Mouse (Mus musculus): Measurements from ENCODE around the gene Il34. TPM values are rescaled to one million over a fixed set of nuclear protein-coding genes. Genes with fewer than 3 reads are reported as not detected.

Il34 gene
- 0.18 and 0.36 TPM in 2 replicates for polyA plus RNA-seq (2014; fragmentation: Nextera tagmentation; extraction: Ambion mirVana)

DNA sequence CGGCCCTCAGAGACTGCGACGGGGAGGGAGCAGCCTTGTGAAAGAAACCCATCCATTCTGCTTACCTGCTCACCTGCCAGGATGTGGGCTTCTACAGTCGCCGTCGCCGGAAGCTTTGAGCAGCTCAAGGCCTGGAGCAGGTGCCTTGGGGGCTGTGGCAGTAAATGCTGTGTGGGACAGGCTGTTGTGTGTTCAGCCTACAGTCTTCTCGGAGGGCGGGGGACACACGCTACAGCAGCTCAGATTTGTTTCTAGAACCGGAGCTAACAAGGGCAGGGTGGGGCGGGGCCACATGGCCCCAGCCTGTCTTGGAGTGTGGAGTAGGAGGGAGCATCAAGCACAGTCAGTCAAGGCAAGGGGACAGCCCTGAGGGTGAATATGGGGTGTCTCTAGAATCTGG lies at the start of gene Il34:
Il34 (minus strand) TSS at position 256 of the 400 bp plus-strand sequence.
- Histone ChIP-seq H3K36me3 (ENCODE audit: control insufficient read depth, insufficient read depth, low read length) (peaks cover 13% of the 10 kb centered on the region), H3K4me3 (ENCODE audit: low read depth, low read length) (no peak within 1 kb of the TSS), H3K9ac (ENCODE audit: low read depth, low read length) (no peak within 1 kb of the TSS), H3K27me3 (replicated peaks; ENCODE audit: control insufficient read depth, insufficient read depth, low read length) (no peaks in the 10 kb centered on the region), H3K27ac (ENCODE audit: low read depth, low read length) (no peak within 1 kb of the TSS), H3K9me3 (ENCODE audit: control insufficient read depth, low read length) (no peaks in the 10 kb centered on the region), H3K4me1 (replicated peaks; ENCODE audit: control insufficient read depth, insufficient read depth, low read length) (no peaks in the 10 kb centered on the region), H3K4me2 (no peak within 1 kb of the TSS)
- DNase-seq (ENCODE audit: low spot score) (no peak), ATAC-seq (replicated peaks; ENCODE audit: low FRiP score) (no peak)
- 34% methylated on average over 12 of the region's 12 CpGs for WGBS

DNA sequence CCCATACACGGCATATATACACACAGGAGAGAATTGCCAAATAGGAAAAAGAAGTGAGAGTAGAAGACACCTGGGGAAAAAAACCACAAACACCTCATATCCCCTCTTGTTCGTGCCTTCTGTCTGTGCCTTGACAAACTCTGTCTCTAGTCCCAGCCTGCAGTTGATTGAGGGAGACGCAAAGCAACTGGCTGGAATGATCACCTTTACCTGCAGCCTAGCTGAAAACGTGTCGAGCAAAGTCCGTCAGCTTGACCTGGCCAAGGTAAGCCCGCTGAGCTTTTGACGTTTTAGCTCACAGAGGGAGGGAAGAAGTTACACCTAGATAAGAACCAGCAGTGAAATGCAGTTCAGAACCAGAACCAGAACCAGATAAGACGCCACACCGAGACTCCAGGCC lies 45.5 kb upstream of the Il34 start:
- Histone ChIP-seq H3K27ac (ENCODE audit: low read depth, low read length) (no peak overlapping the region), H3K4me2 (no peak overlapping the region), H3K4me1 (replicated peaks; ENCODE audit: control insufficient read depth, insufficient read depth, low read length) (peaks cover 8% of the 10 kb centered on the region), H3K9ac (ENCODE audit: low read depth, low read length) (no peak overlapping the region), H3K27me3 (replicated peaks; ENCODE audit: control insufficient read depth, insufficient read depth, low read length) (no peaks in the 10 kb centered on the region), H3K4me3 (ENCODE audit: low read depth, low read length) (no peak overlapping the region), H3K36me3 (ENCODE audit: control insufficient read depth, insufficient read depth, low read length) (peaks cover 35% of the 10 kb centered on the region), H3K9me3 (ENCODE audit: control insufficient read depth, low read length) (no peaks in the 10 kb centered on the region)
- ATAC-seq (replicated peaks; ENCODE audit: low FRiP score) (no peak), DNase-seq (ENCODE audit: low spot score) (no peak)
- 93% methylated on average over 10 of the region's 10 CpGs for WGBS

- ATAC-seq (replicated peaks; ENCODE audit: low FRiP score) (no peak), DNase-seq (ENCODE audit: low spot score) (no peak)
- Histone ChIP-seq H3K4me2 (peak overlapping the region; percentile 93), H3K9me3 (ENCODE audit: control insufficient read depth, low read length) (no peaks in the 10 kb centered on the region), H3K4me3 (ENCODE audit: low read depth, low read length) (peak overlapping the region; percentile 78), H3K27me3 (replicated peaks; ENCODE audit: control insufficient read depth, insufficient read depth, low read length) (no peaks in the 10 kb centered on the region), H3K36me3 (ENCODE audit: control insufficient read depth, insufficient read depth, low read length) (peaks cover 38% of the 10 kb centered on the region), H3K4me1 (replicated peaks; ENCODE audit: control insufficient read depth, insufficient read depth, low read length) (peaks cover 16% of the 10 kb centered on the region), H3K27ac (ENCODE audit: low read depth, low read length) (no peak overlapping the region), H3K9ac (ENCODE audit: low read depth, low read length) (peak overlapping the region; percentile 97)
- WGBS = 48% methylated on average over 14 of the region's 14 CpGs
Observed at GRCm38 (mm10) chr8:110847645-110848495, 42.1 kb upstream of the Il34 start.

DNA sequence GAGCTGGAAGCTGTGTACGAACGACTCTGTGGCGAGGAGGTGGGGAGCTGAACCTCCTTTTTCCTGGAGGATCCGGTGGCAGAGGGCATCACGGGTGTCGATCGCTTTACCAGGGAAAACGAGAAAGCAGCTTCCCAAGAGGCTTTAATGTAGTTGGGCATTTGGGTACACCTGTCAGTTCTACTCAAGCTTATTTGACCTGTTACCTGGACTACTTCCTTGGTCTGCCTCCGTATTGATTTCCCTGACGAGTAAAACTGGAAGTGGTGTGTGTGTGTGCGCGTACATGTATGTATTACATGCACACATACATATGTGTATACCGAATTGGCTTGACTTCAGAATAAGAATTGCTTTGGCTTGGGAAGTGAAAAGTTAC lies 41.4 kb upstream of the Il34 start:
- no peaks in the 10 kb centered on the region for H3K27me3 ChIP-seq (replicated peaks; ENCODE audit: control insufficient read depth, insufficient read depth, low read length)
- DNase-seq (ENCODE audit: low spot score) = no peak
- WGBS = 1% methylated on average over 13 of the region's 13 CpGs
- peak overlapping the region; percentile 97 for H3K9ac ChIP-seq (ENCODE audit: low read depth, low read length)
- no peaks in the 10 kb centered on the region for H3K9me3 ChIP-seq (ENCODE audit: control insufficient read depth, low read length)
- peaks cover 16% of the 10 kb centered on the region for H3K4me1 ChIP-seq (replicated peaks; ENCODE audit: control insufficient read depth, insufficient read depth, low read length)
- peak overlapping the region; percentile 93 for H3K4me2 ChIP-seq
- H3K36me3 ChIP-seq (ENCODE audit: control insufficient read depth, insufficient read depth, low read length) = peaks cover 37% of the 10 kb centered on the region
- ATAC-seq (replicated peaks; ENCODE audit: low FRiP score) = peak; percentile 27; the same call in 1 of the 2 replicates
- peak overlapping the region; percentile 78 for H3K4me3 ChIP-seq (ENCODE audit: low read depth, low read length)
- peak overlapping the region; percentile 64 for H3K27ac ChIP-seq (ENCODE audit: low read depth, low read length)

- Histone ChIP-seq H3K9me3 (ENCODE audit: control insufficient read depth, low read length) (no peaks in the 10 kb centered on the region), H3K36me3 (ENCODE audit: control insufficient read depth, insufficient read depth, low read length) (peaks cover 38% of the 10 kb centered on the region), H3K9ac (ENCODE audit: low read depth, low read length) (peak within 1 kb of the TSS; percentile 97), H3K4me2 (peak within 1 kb of the TSS; percentile 93), H3K27ac (ENCODE audit: low read depth, low read length) (peak within 1 kb of the TSS; percentile 64), H3K4me3 (ENCODE audit: low read depth, low read length) (peak within 1 kb of the TSS; percentile 78), H3K4me1 (replicated peaks; ENCODE audit: control insufficient read depth, insufficient read depth, low read length) (peaks cover 16% of the 10 kb centered on the region), H3K27me3 (replicated peaks; ENCODE audit: control insufficient read depth, insufficient read depth, low read length) (no peaks in the 10 kb centered on the region)
- ATAC-seq (replicated peaks; ENCODE audit: low FRiP score) (peak; percentile 85), DNase-seq (ENCODE audit: low spot score) (peak; percentile 83)
- under 1% methylated on average over 53 of the region's 53 CpGs for WGBS
Observed at GRCm38 (mm10) chr8:110846405-110847170, 40.9 kb upstream of the Il34 start, which contains the start of the genes Cog4 and Sf3b3. Gene Cog4, plus strand, starts transcription at chr8:110846600. Gene Sf3b3, minus strand, starts transcription at chr8:110846787.

- Histone ChIP-seq H3K9me3 (ENCODE audit: control insufficient read depth, low read length) (no peaks in the 10 kb centered on the region), H3K4me3 (ENCODE audit: low read depth, low read length) (peak overlapping the region; percentile 78), H3K9ac (ENCODE audit: low read depth, low read length) (peak overlapping the region; percentile 97), H3K4me2 (peak overlapping the region; percentile 93), H3K4me1 (replicated peaks; ENCODE audit: control insufficient read depth, insufficient read depth, low read length) (peaks cover 16% of the 10 kb centered on the region), H3K27ac (ENCODE audit: low read depth, low read length) (peak overlapping the region; percentile 54), H3K36me3 (ENCODE audit: control insufficient read depth, insufficient read depth, low read length) (peaks cover 38% of the 10 kb centered on the region), H3K27me3 (replicated peaks; ENCODE audit: control insufficient read depth, insufficient read depth, low read length) (no peaks in the 10 kb centered on the region)
- DNase-seq (ENCODE audit: low spot score) = peak; percentile 36
- 5% methylated on average over 17 of the region's 17 CpGs for WGBS
- no peak for ATAC-seq (replicated peaks; ENCODE audit: low FRiP score)
Observed at GRCm38 (mm10) chr8:110845821-110846404, 40.2 kb upstream of the Il34 start.

- no peak overlapping the region for H3K27ac ChIP-seq (ENCODE audit: low read depth, low read length)
- peak overlapping the region; percentile 97; the same call in 1 of the 2 replicates for H3K9ac ChIP-seq (ENCODE audit: low read depth, low read length)
- 67% methylated on average over 3 of the region's 3 CpGs for WGBS
- peak overlapping the region; percentile 78 for H3K4me3 ChIP-seq (ENCODE audit: low read depth, low read length)
- H3K9me3 ChIP-seq (ENCODE audit: control insufficient read depth, low read length) = no peaks in the 10 kb centered on the region
- H3K27me3 ChIP-seq (replicated peaks; ENCODE audit: control insufficient read depth, insufficient read depth, low read length) = no peaks in the 10 kb centered on the region
- H3K36me3 ChIP-seq (ENCODE audit: control insufficient read depth, insufficient read depth, low read length) = peaks cover 35% of the 10 kb centered on the region
- peak overlapping the region; percentile 93 for H3K4me2 ChIP-seq
- DNase-seq (ENCODE audit: low spot score) (no peak), ATAC-seq (replicated peaks; ENCODE audit: low FRiP score) (no peak)
- peaks cover 16% of the 10 kb centered on the region for H3K4me1 ChIP-seq (replicated peaks; ENCODE audit: control insufficient read depth, insufficient read depth, low read length)
Observed at GRCm38 (mm10) chr8:110844941-110845340, 39.2 kb upstream of the Il34 start.

DNA sequence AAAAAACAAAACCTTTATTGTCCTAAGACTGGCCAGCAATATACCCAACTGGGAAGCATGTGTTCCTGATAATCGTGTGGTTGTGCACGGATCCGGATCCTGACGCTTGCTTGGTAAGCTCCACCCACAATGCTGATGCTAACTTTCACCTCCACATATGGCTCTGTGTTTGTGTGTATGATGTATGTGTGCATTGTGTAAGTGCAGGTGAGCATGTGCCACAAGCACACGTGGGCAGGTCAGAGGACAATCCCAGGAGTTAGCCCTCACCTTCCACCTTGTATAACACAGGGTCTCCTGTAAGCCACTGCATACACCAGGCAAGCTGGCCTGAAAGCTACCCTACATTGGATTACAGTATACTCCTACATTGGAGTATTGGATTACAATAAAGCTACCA lies 37.5 kb upstream of the Il34 start:
- DNase-seq (ENCODE audit: low spot score) (no peak), ATAC-seq (replicated peaks; ENCODE audit: low FRiP score) (no peak)
- Histone ChIP-seq H3K4me3 (ENCODE audit: low read depth, low read length) (no peak overlapping the region), H3K27me3 (replicated peaks; ENCODE audit: control insufficient read depth, insufficient read depth, low read length) (no peaks in the 10 kb centered on the region), H3K9me3 (ENCODE audit: control insufficient read depth, low read length) (no peaks in the 10 kb centered on the region), H3K27ac (ENCODE audit: low read depth, low read length) (no peak overlapping the region), H3K4me2 (no peak overlapping the region), H3K9ac (ENCODE audit: low read depth, low read length) (no peak overlapping the region), H3K4me1 (replicated peaks; ENCODE audit: control insufficient read depth, insufficient read depth, low read length) (peaks cover 14% of the 10 kb centered on the region), H3K36me3 (ENCODE audit: control insufficient read depth, insufficient read depth, low read length) (peaks cover 41% of the 10 kb centered on the region)
- WGBS = 84% methylated on average over 5 of the region's 5 CpGs

Measured in liver, embryonic 11.5 days (tissue).